Mouse (Mus musculus): Measurements from ENCODE around the gene Rnf144a.

DNA sequence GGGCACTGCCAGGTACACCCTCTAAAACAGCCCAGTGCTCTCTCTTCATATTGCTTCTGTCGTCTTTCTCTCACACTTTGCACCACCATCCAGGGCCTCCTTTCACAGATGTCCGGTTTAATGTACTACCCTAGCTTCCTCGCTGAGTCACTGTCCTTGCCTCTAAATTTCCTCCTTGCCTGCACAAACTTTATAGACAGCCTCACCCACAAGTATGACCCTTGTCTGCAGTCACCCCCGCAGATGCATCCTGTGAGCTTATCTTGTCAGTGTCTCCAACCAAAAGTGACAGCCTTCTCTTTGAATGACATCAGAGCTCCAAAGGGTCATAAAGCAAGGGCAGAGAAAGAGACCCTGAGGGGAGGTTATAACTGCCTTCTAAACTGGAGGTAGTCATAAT lies 37.9 kb upstream of the Rnf144a start:
- TF ChIP-seq CTCF (IDR thresholded peaks at IDR 0.05; ENCODE audit: low read depth) (no peak), EP300 (IDR thresholded peaks at IDR 0.05; ENCODE audit: low read depth) (no peak)

Measured in liver, postnatal 0 days (tissue).